Mouse (Mus musculus) forebrain, embryonic 14.5 days (tissue): Measurements from ENCODE around the gene Fhdc1. TPM values are rescaled to one million over a fixed set of nuclear protein-coding genes. Genes with fewer than 3 reads are reported as not detected.

Experiments used
- ATAC-seq: fragments of 200-750 bp; cut with Nextera tagmentation; 2 replicates; pipeline ENCODE4 v1.8.0; 2017; ENCODE audit warnings: mild to moderate bottlenecking, moderate library complexity
- DNase-seq: peaks from one replicate; pipeline ENCODE4 v3.0.0-alpha.2; 2015; ENCODE audit warnings: low spot score
- H3K27ac ChIP-seq: fragments of 300-500 bp; sonication (generic); 2 replicates; pipeline ENCODE4 v1.5.1; 2014; ENCODE audit warnings: low read depth, mild to moderate bottlenecking, control low read depth, low read length, moderate library complexity
- H3K27me3 ChIP-seq: fragments of 300-500 bp; sonication (generic); replicated peaks from 2 replicates; pipeline ENCODE4 v1.6.1; 2014; ENCODE audit warnings: low read length, control low read depth, mixed read lengths; ENCODE audit not compliant: control insufficient read depth, insufficient read depth
- H3K36me3 ChIP-seq: fragments of 300-500 bp; sonication (generic); 2 replicates; pipeline ENCODE4 v1.6.1; 2014; ENCODE audit warnings: low read length, control low read depth; ENCODE audit not compliant: control insufficient read depth, insufficient read depth
- H3K4me1 ChIP-seq: fragments of 300-500 bp; sonication (generic); 2 replicates; pipeline ENCODE4 v1.6.1; 2014; ENCODE audit warnings: antibody characterized with exemption, low read length, control low read depth; ENCODE audit not compliant: control insufficient read depth, insufficient read depth
- H3K4me2 ChIP-seq: fragments of 300-500 bp; sonication (generic); 2 replicates; pipeline ENCODE4 v1.6.1; 2014; ENCODE audit warnings: mild to moderate bottlenecking, control low read depth, low read length
- H3K4me3 ChIP-seq: fragments of 300-500 bp; sonication (generic); 2 replicates; pipeline ENCODE4 v1.5.1; 2014; ENCODE audit warnings: low read depth, low read length, control low read depth
- H3K9ac ChIP-seq: fragments of 300-500 bp; sonication (generic); 2 replicates; pipeline ENCODE4 v1.6.1; 2014; ENCODE audit warnings: mild to moderate bottlenecking, low read length, control low read depth, moderate library complexity
- H3K9me3 ChIP-seq: fragments of 300-500 bp; sonication (generic); replicated peaks from 2 replicates; pipeline ENCODE4 v1.6.1; 2016; ENCODE audit warnings: low read length, control low read depth, mixed read lengths; ENCODE audit not compliant: control insufficient read depth
- WGBS: fragments of 180-500 bp; shearing (Covaris S2); extraction: QIAGEN DNeasy Blood & Tissue Kit; methylation state at CpG from one replicate; pipeline ENCODE4 v1.1.7; 2014; 5-methylcytosine and 5-hydroxymethylcytosine counted together
- polyA plus RNA-seq: library from polyadenylated mRNA; unstranded; fragments of >200 nt; fragmentation: Nextera tagmentation; extraction: Ambion mirVana; gene quantifications from 2 replicates; pipeline ENCODE4 v1.2.1, GENCODE M21; 2014

The Fhdc1 gene
- polyA plus RNA-seq, 1 experiment from 2014 or later = 1.3 TPM

GRCm38 (mm10) chr3:84432797-84433445 is 47.3 kb downstream of the Fhdc1 start:
- no peaks in the 10 kb centered on the region; the same call in 1 of the 2 replicates for H3K4me1 ChIP-seq
- H3K36me3 ChIP-seq = no peaks in the 10 kb centered on the region
- WGBS = 35% methylated on average over 10 of the region's 10 CpGs
- H3K27me3 ChIP-seq = no peaks in the 10 kb centered on the region
- DNase-seq (no peak), ATAC-seq (0 out of 2 replicates have a peak, but pooled peaks have one; percentile 22)
- no peak overlapping the region for H3K4me2 ChIP-seq
- H3K27ac ChIP-seq = no peak overlapping the region
- H3K9me3 ChIP-seq = no peaks in the 10 kb centered on the region
- no peak overlapping the region for H3K4me3 ChIP-seq
- no peak overlapping the region for H3K9ac ChIP-seq

DNA sequence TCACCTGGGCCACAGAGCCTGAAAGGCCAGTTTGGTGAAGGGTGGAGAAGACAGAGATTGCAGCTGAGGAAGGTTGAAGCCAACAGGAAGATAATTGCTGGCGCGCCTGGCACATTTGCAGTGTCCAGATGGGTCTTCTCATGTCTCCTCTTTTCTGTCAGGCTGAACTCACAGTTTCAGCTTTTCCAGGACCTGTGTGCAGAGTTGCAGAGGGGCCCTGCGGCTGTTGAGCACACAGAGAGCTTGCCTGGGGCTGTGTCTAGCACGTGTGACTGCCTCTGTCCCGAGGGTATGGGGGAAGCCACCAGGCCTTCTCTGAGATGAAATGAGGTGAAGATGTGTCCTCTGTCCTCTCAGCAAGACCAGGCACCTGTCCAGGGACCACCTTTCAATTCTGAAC is 49.0 kb downstream of the Fhdc1 start:
- Histone ChIP-seq H3K27ac (no peak overlapping the region), H3K36me3 (no peaks in the 10 kb centered on the region), H3K9me3 (no peaks in the 10 kb centered on the region), H3K4me3 (no peak overlapping the region), H3K4me1 (no peaks in the 10 kb centered on the region; the same call in 1 of the 2 replicates), H3K27me3 (no peaks in the 10 kb centered on the region), H3K4me2 (no peak overlapping the region), H3K9ac (no peak overlapping the region)
- no peak for DNase-seq
- WGBS = 81% methylated on average over 5 of the region's 5 CpGs
- no peak for ATAC-seq

GRCm38 (mm10) chr3:84430152-84430551 is 50.1 kb downstream of the Fhdc1 start:
- H3K4me1 ChIP-seq = no peaks in the 10 kb centered on the region; the same call in 1 of the 2 replicates
- no peak overlapping the region for H3K9ac ChIP-seq

DNA sequence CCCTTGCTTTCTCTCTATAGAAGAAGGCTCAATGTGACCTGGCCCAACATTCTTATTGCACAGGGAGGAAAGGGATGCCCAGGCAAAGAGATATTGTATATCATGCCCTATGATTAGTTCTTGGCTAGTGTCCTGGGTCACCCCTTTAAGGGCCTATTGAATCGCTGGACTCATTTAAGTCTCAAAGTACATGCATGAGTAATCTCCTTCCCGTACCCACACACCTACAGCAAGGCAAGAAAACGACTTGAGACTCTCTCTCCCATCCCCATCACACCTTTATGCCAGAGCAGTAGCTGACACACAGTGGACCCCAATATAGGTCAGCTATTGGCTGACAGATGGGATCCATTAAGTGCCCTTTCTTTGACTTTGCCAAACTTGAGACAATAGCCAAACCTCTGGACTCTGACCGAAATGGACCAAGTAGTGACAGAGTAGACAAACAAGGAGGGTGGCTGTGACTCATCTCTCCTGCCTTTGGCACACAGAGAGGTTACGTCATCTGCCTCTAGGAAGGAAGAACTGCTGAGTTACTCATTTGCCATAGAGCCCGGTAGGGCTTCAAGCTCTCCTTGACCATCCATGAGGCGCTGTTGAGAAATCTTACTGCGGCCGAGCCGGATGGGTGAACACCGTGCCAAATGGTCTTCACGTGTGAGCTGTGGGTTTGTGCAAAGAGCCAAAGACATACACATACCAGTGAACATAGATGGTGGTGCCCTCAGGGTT is 51.1 kb downstream of the Fhdc1 start:
- ATAC-seq = no peak
- no peaks in the 10 kb centered on the region for H3K27me3 ChIP-seq
- no peaks in the 10 kb centered on the region for H3K4me1 ChIP-seq
- no peak overlapping the region for H3K4me2 ChIP-seq
- H3K4me3 ChIP-seq = no peak overlapping the region
- H3K9ac ChIP-seq = no peak overlapping the region
- H3K9me3 ChIP-seq = no peaks in the 10 kb centered on the region
- no peaks in the 10 kb centered on the region for H3K36me3 ChIP-seq
- WGBS = 93% methylated on average over 12 of the region's 12 CpGs
- DNase-seq = no peak
- no peak overlapping the region for H3K27ac ChIP-seq

More at GRCm38 (mm10) chr3:84430152-84430551, 50.1 kb downstream of the Fhdc1 start:
- Histone ChIP-seq H3K27me3 (no peaks in the 10 kb centered on the region), H3K27ac (no peak overlapping the region), H3K4me3 (no peak overlapping the region), H3K36me3 (no peaks in the 10 kb centered on the region), H3K4me2 (no peak overlapping the region), H3K9me3 (no peaks in the 10 kb centered on the region)
- DNase-seq (no peak), ATAC-seq (no peak)
- WGBS = 28% methylated on average over 2 of the region's 2 CpGs

- Histone ChIP-seq H3K4me3 (no peak overlapping the region), H3K9me3 (no peaks in the 10 kb centered on the region), H3K27ac (no peak overlapping the region), H3K36me3 (no peaks in the 10 kb centered on the region), H3K4me1 (no peaks in the 10 kb centered on the region), H3K9ac (no peak overlapping the region), H3K27me3 (no peaks in the 10 kb centered on the region), H3K4me2 (no peak overlapping the region)
- WGBS = 90% methylated on average over 5 of the region's 5 CpGs
- no peak for ATAC-seq
- DNase-seq = no peak
Observed at GRCm38 (mm10) chr3:84427779-84428178, 52.5 kb downstream of the Fhdc1 start.

GRCm38 (mm10) chr3:84422340-84422739 is 57.9 kb downstream of the Fhdc1 start:
- H3K4me2 ChIP-seq = no peak overlapping the region
- H3K4me3 ChIP-seq = no peak overlapping the region
- ATAC-seq = no peak
- no peaks in the 10 kb centered on the region for H3K4me1 ChIP-seq
- no peaks in the 10 kb centered on the region for H3K36me3 ChIP-seq
- no peak overlapping the region for H3K27ac ChIP-seq
- DNase-seq = no peak
- 83% methylated on average over 5 of the region's 5 CpGs for WGBS
- H3K9ac ChIP-seq = no peak overlapping the region
- no peaks in the 10 kb centered on the region for H3K27me3 ChIP-seq
- no peaks in the 10 kb centered on the region for H3K9me3 ChIP-seq

DNA sequence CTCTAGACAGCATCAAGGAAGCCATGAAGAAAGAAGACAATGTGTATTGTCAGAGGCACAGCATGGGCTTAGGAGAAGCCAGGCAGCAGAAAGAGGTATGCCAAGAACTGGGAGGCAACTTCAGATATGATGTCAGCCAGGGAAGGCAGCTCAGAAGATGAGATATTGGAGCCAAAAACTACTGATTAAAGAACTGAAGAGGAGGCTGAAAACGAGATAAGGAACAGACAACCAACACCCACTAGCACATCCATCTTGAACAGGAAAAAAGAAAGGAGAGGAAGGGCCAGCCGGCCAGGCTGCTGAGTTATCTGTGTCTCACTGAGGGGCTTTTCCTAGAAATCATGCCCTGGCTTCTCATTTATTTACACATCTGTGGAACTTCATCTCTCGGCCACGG is 66.4 kb downstream of the Fhdc1 start:
- no peak overlapping the region for H3K27ac ChIP-seq
- 86% methylated on average over 4 of the region's 4 CpGs for WGBS
- H3K9ac ChIP-seq = no peak overlapping the region
- DNase-seq (no peak), ATAC-seq (no peak)
- H3K4me1 ChIP-seq = no peaks in the 10 kb centered on the region
- H3K36me3 ChIP-seq = no peaks in the 10 kb centered on the region
- H3K9me3 ChIP-seq = no peaks in the 10 kb centered on the region
- no peak overlapping the region for H3K4me3 ChIP-seq
- no peak overlapping the region for H3K4me2 ChIP-seq
- no peaks in the 10 kb centered on the region for H3K27me3 ChIP-seq

- no peaks in the 10 kb centered on the region for H3K36me3 ChIP-seq
- H3K4me1 ChIP-seq = no peaks in the 10 kb centered on the region
- H3K27ac ChIP-seq = no peak overlapping the region
- 57% methylated on average over 5 of the region's 5 CpGs for WGBS
- ATAC-seq (no peak), DNase-seq (no peak)
- H3K4me3 ChIP-seq = no peak overlapping the region
- no peaks in the 10 kb centered on the region for H3K9me3 ChIP-seq
- H3K4me2 ChIP-seq = no peak overlapping the region
- no peak overlapping the region for H3K9ac ChIP-seq
- no peaks in the 10 kb centered on the region for H3K27me3 ChIP-seq
Observed at GRCm38 (mm10) chr3:84412920-84413319, 67.3 kb downstream of the Fhdc1 start.

DNA sequence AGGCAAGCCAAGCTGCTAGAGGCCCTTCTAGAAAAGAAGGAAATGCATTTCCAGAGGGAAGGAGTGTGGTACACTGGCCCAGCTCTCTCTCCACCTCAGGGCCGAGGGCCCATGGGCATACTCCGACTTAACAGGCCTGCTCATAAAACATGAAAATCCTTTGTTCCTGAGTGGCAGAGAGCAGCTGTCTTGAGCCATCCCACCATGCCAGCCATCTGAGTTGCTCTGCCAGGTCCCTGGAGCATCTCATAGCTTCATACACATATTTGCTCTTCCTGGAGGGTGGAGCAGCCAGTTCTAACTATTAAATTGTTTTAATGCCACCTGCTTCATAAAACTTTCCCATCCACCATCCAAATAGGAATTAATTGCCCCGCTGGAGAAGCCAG is 70.8 kb downstream of the Fhdc1 start:
- Histone ChIP-seq H3K4me1 (no peaks in the 10 kb centered on the region), H3K36me3 (no peaks in the 10 kb centered on the region), H3K4me2 (no peak overlapping the region), H3K27ac (no peak overlapping the region), H3K4me3 (no peak overlapping the region), H3K9me3 (no peaks in the 10 kb centered on the region), H3K9ac (no peak overlapping the region), H3K27me3 (no peaks in the 10 kb centered on the region)
- ATAC-seq = no peak
- 77% methylated on average over 3 of the region's 3 CpGs for WGBS
- no peak for DNase-seq
